Mouse (Mus musculus): ENCODE results near the gene Dchs2. TPM values are rescaled to one million over a fixed set of nuclear protein-coding genes. Genes with fewer than 3 reads are reported as not detected.

The Dchs2 gene
- polyA plus RNA-seq, 1 experiment = not detected

- 73% methylated on average over 7 of the region's 7 CpGs for WGBS
- H3K27ac ChIP-seq (ENCODE audit: control insufficient read depth, insufficient read depth, low read depth, low read length, poor library complexity) = no peak overlapping the region
- TF ChIP-seq POLR2A (IDR thresholded peaks at IDR 0.05; ENCODE audit: borderline replicate concordance, control insufficient read depth, low read depth, low read length) = no peak
- TF ChIP-seq CTCF (IDR thresholded peaks at IDR 0.05; ENCODE audit: control insufficient read depth, insufficient read depth, low read length) = no peak
- H3K4me3 ChIP-seq (replicated peaks; ENCODE audit: control insufficient read depth, low read depth, low read length) = no peak overlapping the region
- no peaks in the 10 kb centered on the region for H3K4me1 ChIP-seq (ENCODE audit: control insufficient read depth, insufficient read depth, low read length)
These were observed 8.7 kb downstream of the Dchs2 start for GRCm38 (mm10) chr3:83136413-83136812.

- 57% methylated on average over 2 of the region's 2 CpGs for WGBS
- Histone ChIP-seq H3K27ac (ENCODE audit: control insufficient read depth, insufficient read depth, low read depth, low read length, poor library complexity) (no peak overlapping the region), H3K4me1 (ENCODE audit: control insufficient read depth, insufficient read depth, low read length) (no peaks in the 10 kb centered on the region), H3K4me3 (replicated peaks; ENCODE audit: control insufficient read depth, low read depth, low read length) (no peak overlapping the region)
- TF ChIP-seq POLR2A (IDR thresholded peaks at IDR 0.05; ENCODE audit: borderline replicate concordance, control insufficient read depth, low read depth, low read length) = no peak
- TF ChIP-seq CTCF (IDR thresholded peaks at IDR 0.05; ENCODE audit: control insufficient read depth, insufficient read depth, low read length) = no peak
These were observed 11.1 kb downstream of the Dchs2 start for GRCm38 (mm10) chr3:83138820-83139219.

GRCm38 (mm10) chr3:83145610-83146009 is 17.9 kb downstream of the Dchs2 start:
- Histone ChIP-seq H3K27ac (ENCODE audit: control insufficient read depth, insufficient read depth, low read depth, low read length, poor library complexity) (no peak overlapping the region), H3K4me3 (replicated peaks; ENCODE audit: control insufficient read depth, low read depth, low read length) (no peak overlapping the region), H3K4me1 (ENCODE audit: control insufficient read depth, insufficient read depth, low read length) (no peaks in the 10 kb centered on the region)
- TF ChIP-seq POLR2A (IDR thresholded peaks at IDR 0.05; ENCODE audit: borderline replicate concordance, control insufficient read depth, low read depth, low read length) (no peak), CTCF (IDR thresholded peaks at IDR 0.05; ENCODE audit: control insufficient read depth, insufficient read depth, low read length) (no peak)
- 55% methylated on average over 3 of the region's 3 CpGs for WGBS

DNA sequence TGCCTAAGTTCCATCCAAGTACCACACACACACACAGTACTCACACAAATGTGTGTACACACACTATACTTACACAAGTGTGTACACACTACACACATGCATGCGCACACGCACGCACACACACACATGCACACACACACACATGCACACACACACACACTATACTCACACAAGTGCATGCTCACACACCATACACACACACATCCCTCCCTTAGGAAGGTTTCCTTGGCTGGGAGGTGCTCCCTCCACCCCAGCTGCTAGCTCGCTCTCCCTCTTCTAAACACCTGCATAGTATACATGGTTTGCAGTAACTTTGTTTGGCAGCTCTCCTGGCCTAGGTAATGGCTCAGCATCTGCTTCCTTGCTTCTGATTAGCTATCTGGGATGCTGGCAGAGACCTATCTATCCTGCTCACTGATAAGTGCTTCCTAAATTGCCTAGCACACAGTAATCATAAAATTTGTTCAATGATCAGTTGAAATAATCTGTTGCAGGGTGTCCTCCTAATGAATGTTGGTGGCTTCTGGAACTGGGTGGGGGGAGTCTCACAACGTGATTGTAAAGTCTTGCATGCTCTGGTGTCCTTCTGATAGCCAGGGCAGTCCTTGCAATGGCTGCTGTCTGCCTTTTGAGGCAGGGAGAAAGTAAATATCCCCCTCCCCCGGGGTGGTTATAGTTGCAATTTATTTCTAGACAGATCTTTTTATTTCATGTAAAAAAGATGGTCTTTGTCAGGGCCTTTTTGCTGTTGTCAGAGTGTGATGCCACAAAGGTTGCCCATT is 19.7 kb downstream of the Dchs2 start:
- no peak overlapping the region for H3K4me3 ChIP-seq (replicated peaks; ENCODE audit: control insufficient read depth, low read depth, low read length)
- no peak for TF ChIP-seq CTCF (IDR thresholded peaks at IDR 0.05; ENCODE audit: control insufficient read depth, insufficient read depth, low read length)
- TF ChIP-seq POLR2A (IDR thresholded peaks at IDR 0.05; ENCODE audit: borderline replicate concordance, control insufficient read depth, low read depth, low read length) = no peak
- H3K27ac ChIP-seq (ENCODE audit: control insufficient read depth, insufficient read depth, low read depth, low read length, poor library complexity) = no peak overlapping the region
- 72% methylated on average over 6 of the region's 6 CpGs for WGBS
- no peaks in the 10 kb centered on the region for H3K4me1 ChIP-seq (ENCODE audit: control insufficient read depth, insufficient read depth, low read length)

DNA sequence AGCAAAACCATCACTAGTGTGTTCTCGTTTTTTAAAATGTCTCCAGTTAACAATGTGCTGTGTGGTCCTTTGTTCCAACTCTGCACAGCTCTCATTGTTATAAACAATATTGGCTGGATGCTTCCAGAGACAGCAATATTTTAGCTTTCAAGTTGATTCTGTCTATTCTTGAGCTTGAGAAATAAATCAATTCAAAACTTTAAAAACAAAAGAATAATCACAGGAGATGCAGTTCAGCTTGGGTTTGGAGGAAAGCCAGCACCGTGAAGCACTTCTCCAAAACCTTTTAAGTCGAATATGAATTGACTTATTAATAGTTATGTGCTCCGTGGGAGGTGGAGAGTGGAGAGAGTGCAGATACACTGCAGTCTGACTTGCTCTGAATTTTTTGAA is 20.3 kb downstream of the Dchs2 start:
- 12% methylated on average over 4 of the region's 4 CpGs for WGBS

DNA sequence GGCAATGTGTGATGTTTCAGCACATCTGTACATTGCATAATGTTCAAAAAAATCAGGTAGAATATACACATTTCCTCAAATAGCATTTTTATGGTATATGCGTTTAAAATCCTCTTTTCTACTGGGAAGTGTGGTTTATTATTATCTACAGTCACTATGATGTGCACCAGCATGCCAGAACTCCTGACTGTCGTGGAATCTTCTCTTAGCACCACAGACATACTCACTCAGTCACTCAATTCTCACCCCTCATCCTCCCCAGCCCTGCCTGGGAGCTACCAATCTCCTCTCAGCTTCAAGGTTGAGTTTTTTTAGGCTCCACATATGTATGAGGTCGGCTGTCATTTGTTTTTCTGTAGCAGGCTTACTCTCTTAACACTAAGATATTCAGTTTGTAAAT is 20.8 kb downstream of the Dchs2 start:
- WGBS = 53% methylated on average over 3 of the region's 3 CpGs
- Histone ChIP-seq H3K4me1 (ENCODE audit: control insufficient read depth, insufficient read depth, low read length) (no peaks in the 10 kb centered on the region), H3K4me3 (replicated peaks; ENCODE audit: control insufficient read depth, low read depth, low read length) (no peak overlapping the region), H3K27ac (ENCODE audit: control insufficient read depth, insufficient read depth, low read depth, low read length, poor library complexity) (no peak overlapping the region)
- TF ChIP-seq POLR2A (IDR thresholded peaks at IDR 0.05; ENCODE audit: borderline replicate concordance, control insufficient read depth, low read depth, low read length) (no peak), CTCF (IDR thresholded peaks at IDR 0.05; ENCODE audit: control insufficient read depth, insufficient read depth, low read length) (no peak)

More for the DNA sequence above, 20.3 kb downstream of the Dchs2 start:
- Histone ChIP-seq H3K27ac (ENCODE audit: control insufficient read depth, insufficient read depth, low read depth, low read length, poor library complexity) (no peak overlapping the region), H3K4me3 (replicated peaks; ENCODE audit: control insufficient read depth, low read depth, low read length) (no peak overlapping the region), H3K4me1 (ENCODE audit: control insufficient read depth, insufficient read depth, low read length) (no peaks in the 10 kb centered on the region)
- TF ChIP-seq POLR2A (IDR thresholded peaks at IDR 0.05; ENCODE audit: borderline replicate concordance, control insufficient read depth, low read depth, low read length) (no peak), CTCF (IDR thresholded peaks at IDR 0.05; ENCODE audit: control insufficient read depth, insufficient read depth, low read length) (no peak)

- TF ChIP-seq CTCF (IDR thresholded peaks at IDR 0.05; ENCODE audit: control insufficient read depth, insufficient read depth, low read length) = no peak
- no peak for TF ChIP-seq POLR2A (IDR thresholded peaks at IDR 0.05; ENCODE audit: borderline replicate concordance, control insufficient read depth, low read depth, low read length)
- Histone ChIP-seq H3K27ac (ENCODE audit: control insufficient read depth, insufficient read depth, low read depth, low read length, poor library complexity) (no peak overlapping the region), H3K4me3 (replicated peaks; ENCODE audit: control insufficient read depth, low read depth, low read length) (no peak overlapping the region), H3K4me1 (ENCODE audit: control insufficient read depth, insufficient read depth, low read length) (peaks cover 2% of the 10 kb centered on the region; the same call in 1 of the 2 replicates)
- 41% methylated on average over 4 of the region's 4 CpGs for WGBS
These were observed 27.9 kb downstream of the Dchs2 start for GRCm38 (mm10) chr3:83155600-83155999.

- TF ChIP-seq POLR2A (IDR thresholded peaks at IDR 0.05; ENCODE audit: borderline replicate concordance, control insufficient read depth, low read depth, low read length) (no peak), CTCF (IDR thresholded peaks at IDR 0.05; ENCODE audit: control insufficient read depth, insufficient read depth, low read length) (no peak)
- no peak overlapping the region for H3K27ac ChIP-seq (ENCODE audit: control insufficient read depth, insufficient read depth, low read depth, low read length, poor library complexity)
- WGBS = 76% methylated on average over 4 of the region's 4 CpGs
- no peak overlapping the region for H3K4me3 ChIP-seq (replicated peaks; ENCODE audit: control insufficient read depth, low read depth, low read length)
- peaks cover 2% of the 10 kb centered on the region; the same call in 1 of the 2 replicates for H3K4me1 ChIP-seq (ENCODE audit: control insufficient read depth, insufficient read depth, low read length)
These were observed 28.4 kb downstream of the Dchs2 start for GRCm38 (mm10) chr3:83156165-83156564.
